19 mouse cellular contexts compared by ENCODE assay signal in the genomic region with DNA sequence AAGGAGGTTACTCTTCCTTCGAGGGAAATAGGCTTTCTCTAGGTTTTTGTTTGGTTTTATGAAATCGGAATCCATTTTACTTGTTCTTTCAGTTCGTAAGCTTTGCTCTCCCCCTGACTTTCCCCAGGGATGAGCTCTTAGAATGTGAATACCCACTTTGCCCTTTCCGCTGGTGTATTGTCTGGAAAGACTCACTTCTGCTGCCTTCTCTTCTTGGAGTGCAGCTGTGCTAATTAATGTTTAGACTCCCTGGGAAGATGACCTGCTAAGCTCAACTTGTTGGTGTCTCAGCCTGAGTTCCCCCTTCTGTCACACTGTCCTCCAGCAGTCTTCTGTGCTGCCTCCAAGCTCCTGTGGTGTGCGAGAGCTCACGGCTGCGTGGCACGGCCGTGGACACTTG.
"Had no signal": no experiment of that assay in that cellular context is flagged by ENCODE, and none has a peak within 500 bp of the region (broad histone marks: within the 10 kb centered on the region; RNA-seq: fewer than 3 reads in every experiment).

No protein-coding gene starts in this region.

- H3K27ac ChIP-seq: limb, embryonic 10.5 days; limb, embryonic 13.5 days; liver, embryonic 12.5 days; liver, embryonic 15.5 days; lung, embryonic 15.5 days; midbrain, embryonic 12.5 days had no signal

- H3K27me3 ChIP-seq: limb, embryonic 13.5 days; liver, embryonic 12.5 days; liver, embryonic 15.5 days; lung, embryonic 15.5 days; megakaryocyte, embryonic 14.5 days; midbrain, embryonic 12.5 days had no signal

- H3K4me3 ChIP-seq: limb, embryonic 10.5 days; limb, embryonic 13.5 days; liver, embryonic 12.5 days; liver, embryonic 15.5 days; lung, embryonic 15.5 days; midbrain, embryonic 12.5 days had no signal

- H3K9me3 ChIP-seq: limb, embryonic 10.5 days; limb, embryonic 13.5 days; liver, embryonic 12.5 days; liver, embryonic 15.5 days; lung, embryonic 15.5 days; megakaryocyte, embryonic 14.5 days; midbrain, embryonic 12.5 days had no signal

- ATAC-seq: liver, embryonic 12.5 days had no signal

- H3K36me3 ChIP-seq: limb, embryonic 10.5 days; limb, embryonic 13.5 days; lung, embryonic 15.5 days; midbrain, embryonic 12.5 days had no signal

- DNase-seq: kidney, adult 9 months; kidney, postnatal 14 days; kidney, postnatal 4 days; layer of hippocampus, adult 9-11 months; liver; lung, adult 18-20 months; lung, postnatal 10 days; lung, postnatal 36 days; right cerebral cortex, postnatal 25 days; spleen, adult 18-20 months; thymus, adult 18-20 months; thymus, postnatal 36 days had no signal

- H3K4me1 ChIP-seq: liver, embryonic 12.5 days; liver, embryonic 15.5 days; lung, embryonic 15.5 days had no signal

- H3K4me2 ChIP-seq: limb, embryonic 13.5 days; liver, embryonic 12.5 days; liver, embryonic 15.5 days; lung, embryonic 15.5 days; midbrain, embryonic 12.5 days had no signal

- H3K9ac ChIP-seq: limb, embryonic 13.5 days; liver, embryonic 12.5 days; liver, embryonic 15.5 days; lung, embryonic 15.5 days; midbrain, embryonic 12.5 days had no signal
